Mouse (Mus musculus) liver, embryonic 14 days (tissue): ENCODE results near the gene Cdk1. TPM values are rescaled to one million over a fixed set of nuclear protein-coding genes. Genes with fewer than 3 reads are reported as not detected.

Source experiments
- polyA plus RNA-seq: library from polyadenylated mRNA; depleted of rRNA; stranded (reverse); fragments of >200 nt; gene quantifications from 2 replicates; pipeline ENCODE4 v1.2.3, GENCODE M21; 2012; rRNA removed

Gene Cdk1
- polyA plus RNA-seq = 293 and 342 TPM in 2 replicates

GRCm38 (mm10) chr10:69352212-69353085 lies at the start of gene Cdk1:
Cdk1 (minus strand) TSS chr10:69352938.

GRCm38 (mm10) chr10:69398763-69399590 lies 46.2 kb upstream of the Cdk1 start, which contains the start of gene Ank3:
Ank3 (plus strand) TSS chr10:69398773.

Other genes with a start within 250 kb of the Cdk1 start
- 2.4 and 2.9 TPM in 2 replicates for gene Rhobtb1, start 201.5 kb downstream of the Cdk1 start, polyA plus RNA-seq
- gene A930033H14Rik, start 139.8 kb downstream of the Cdk1 start, polyA plus RNA-seq = 0.38 and 0.53 TPM in 2 replicates
- gene Ank3, start 45.8 kb upstream of the Cdk1 start, polyA plus RNA-seq = 2.9 and 3.7 TPM in 2 replicates